Mouse (Mus musculus) MEL (cell line): Measurements from ENCODE around the gene Ndufaf2. TPM values are rescaled to one million over a fixed set of nuclear protein-coding genes. Genes with fewer than 3 reads are reported as not detected.

Experiments
- DNase-seq: peaks from one replicate; pipeline ENCODE4 v3.0.0; 2011; ENCODE audit warnings: low read depth, low spot score
- H3K27ac ChIP-seq: 2 replicates; pipeline ENCODE4 v1.5.1; 2012; ENCODE audit warnings: low read depth, mild to moderate bottlenecking, control low read depth, low read length, moderate library complexity; ENCODE audit not compliant: control insufficient read depth
- H3K27me3 ChIP-seq, 2 experiments: fragments of 150-350 bp in 1 of 2; sonication (generic) in 1 of 2; 2 replicates each; pipeline ENCODE4 v1.6.1; 2012; ENCODE audit warnings: low read length in 2 of 2, mild to moderate bottlenecking in 2 of 2, improper control_type of control experiment in 1 of 2, moderate library complexity in 1 of 2; ENCODE audit not compliant: insufficient read depth in 2 of 2, control insufficient read depth in 1 of 2
- H3K36me3 ChIP-seq, 2 experiments: 2 replicates each; pipeline ENCODE4 v1.6.1; 2012 to 2014; ENCODE audit warnings: low read length in 2 of 2, improper control_type of control experiment in 1 of 2, inconsistent platforms in 1 of 2, mild to moderate bottlenecking in 1 of 2; ENCODE audit not compliant: insufficient read depth in 2 of 2, control insufficient read depth in 1 of 2
- H3K4me1 ChIP-seq, 2 experiments: fragments of 150-350 bp in 1 of 2; sonication (generic) in 1 of 2; 2 replicates each; pipeline ENCODE4 v1.6.1; 2012; ENCODE audit warnings: low read length in 2 of 2, improper control_type of control experiment in 1 of 2, mild to moderate bottlenecking in 1 of 2; ENCODE audit not compliant: insufficient read depth in 2 of 2, control insufficient read depth in 1 of 2
- H3K4me3 ChIP-seq, 2 experiments: fragments of 150-350 bp in 1 of 2; sonication (generic) in 1 of 2; 2 replicates each; pipeline ENCODE4 v1.5.1; 2012; ENCODE audit warnings: low read depth in 2 of 2, low read length in 2 of 2, mild to moderate bottlenecking in 2 of 2, moderate library complexity in 2 of 2, control low read depth in 1 of 2, improper control_type of control experiment in 1 of 2; ENCODE audit not compliant: control insufficient read depth in 1 of 2, insufficient read depth in 1 of 2
- H3K79me2 ChIP-seq: 2 replicates; pipeline ENCODE4 v1.6.1; 2012; ENCODE audit warnings: mild to moderate bottlenecking, low read length, moderate library complexity; ENCODE audit not compliant: control insufficient read depth, poor library complexity, insufficient read depth
- H3K9ac ChIP-seq: 2 replicates; pipeline ENCODE4 v1.6.1; 2012; ENCODE audit warnings: low read depth, mild to moderate bottlenecking, control low read depth, low read length, moderate library complexity; ENCODE audit not compliant: control insufficient read depth, poor library complexity, severe bottlenecking
- H3K9me3 ChIP-seq: fragments of 150-350 bp; sonication (generic); replicated peaks from 2 replicates; pipeline ENCODE4 v1.6.1; 2012; ENCODE audit warnings: mild to moderate bottlenecking, low read length, improper control_type of control experiment, moderate library complexity; ENCODE audit not compliant: insufficient read depth
- CHD2 ChIP-seq: IDR thresholded peaks from 2 replicates; pipeline ENCODE4 v1.6.1; 2011; ENCODE audit warnings: low read length, improper control_type of control experiment
- E2F4 ChIP-seq: IDR thresholded peaks from 2 replicates; pipeline ENCODE4 v1.6.1; 2011; ENCODE audit warnings: low read depth, low read length, improper control_type of control experiment, borderline replicate concordance
- ELF1 ChIP-seq: IDR thresholded peaks from 2 replicates; pipeline ENCODE4 v1.6.1; 2014; ENCODE audit warnings: low read depth, mild to moderate bottlenecking, inconsistent platforms, low read length, improper control_type of control experiment, moderate library complexity
- EP300 ChIP-seq, 2 experiments: IDR thresholded peaks; 2 replicates each; pipeline ENCODE4 v1.6.1; 2011; ENCODE audit warnings: improper control_type of control experiment in 2 of 2, low read length in 2 of 2, low read depth in 1 of 2, mild to moderate bottlenecking in 1 of 2
- ETS1 ChIP-seq: IDR thresholded peaks from 2 replicates; pipeline ENCODE4 v1.6.1; 2012; ENCODE audit warnings: low read depth, mild to moderate bottlenecking, inconsistent platforms, low read length, improper control_type of control experiment, moderate library complexity
- GABPA ChIP-seq: IDR thresholded peaks from 2 replicates; pipeline ENCODE4 v1.6.1; 2012; ENCODE audit warnings: low read depth, mild to moderate bottlenecking, inconsistent platforms, low read length, improper control_type of control experiment, moderate library complexity
- HCFC1 ChIP-seq: IDR thresholded peaks from 2 replicates; pipeline ENCODE4 v1.6.1; 2012; ENCODE audit warnings: low read depth, mild to moderate bottlenecking, inconsistent platforms, low read length, improper control_type of control experiment, moderate library complexity
- JUND ChIP-seq: IDR thresholded peaks from 2 replicates; pipeline ENCODE4 v1.6.1; 2011; ENCODE audit warnings: low read depth, mild to moderate bottlenecking, improper control_type of control experiment, low read length
- KAT2A ChIP-seq: conservative IDR thresholded peaks from 2 replicates; pipeline ENCODE4 v1.6.1; 2012; ENCODE audit warnings: low read depth, low read length, improper control_type of control experiment, inconsistent platforms
- MAX ChIP-seq: IDR thresholded peaks from 2 replicates; pipeline ENCODE4 v1.6.1; 2011; ENCODE audit warnings: low read length, improper control_type of control experiment
- MAZ ChIP-seq: IDR thresholded peaks from 2 replicates; pipeline ENCODE4 v1.6.1; 2012; ENCODE audit warnings: low read depth, mild to moderate bottlenecking, inconsistent platforms, low read length, improper control_type of control experiment
- MEF2A ChIP-seq: IDR thresholded peaks from 2 replicates; pipeline ENCODE4 v1.6.1; 2014; ENCODE audit warnings: low read depth, mild to moderate bottlenecking, inconsistent platforms, low read length, improper control_type of control experiment; ENCODE audit not compliant: poor library complexity, insufficient replicate concordance, severe bottlenecking; ENCODE audit errors: extremely low read depth
- MXI1 ChIP-seq: IDR thresholded peaks from 2 replicates; pipeline ENCODE4 v1.6.1; 2011; ENCODE audit warnings: mild to moderate bottlenecking, low read depth, low read length, improper control_type of control experiment
- MYB ChIP-seq: IDR thresholded peaks from 2 replicates; pipeline ENCODE4 v1.6.1; 2011; ENCODE audit warnings: mild to moderate bottlenecking, low read depth, low read length, improper control_type of control experiment
- MYC ChIP-seq: IDR thresholded peaks from 2 replicates; pipeline ENCODE4 v1.6.1; 2011; ENCODE audit warnings: low read depth, mild to moderate bottlenecking, low read length, improper control_type of control experiment, moderate library complexity
- POLR2A ChIP-seq, 2 experiments: IDR thresholded peaks; 2 replicates each; pipeline ENCODE4 v1.6.1; 2011 to 2012; ENCODE audit warnings: low read length in 2 of 2, mild to moderate bottlenecking in 2 of 2, control low read depth in 1 of 2, improper control_type of control experiment in 1 of 2, low read depth in 1 of 2, moderate library complexity in 1 of 2; ENCODE audit not compliant: control insufficient read depth in 1 of 2, insufficient read depth in 1 of 2, poor library complexity in 1 of 2
- POLR2AphosphoS2 ChIP-seq: IDR thresholded peaks from 2 replicates; pipeline ENCODE4 v1.6.1; 2011; ENCODE audit warnings: low read length, improper control_type of control experiment
- POLR2AphosphoS5 ChIP-seq: IDR thresholded peaks from 2 replicates; pipeline ENCODE4 v1.6.1; 2012; ENCODE audit warnings: low read depth, borderline replicate concordance, mild to moderate bottlenecking, inconsistent platforms, low read length, moderate library complexity, mixed read lengths
- RAD21 ChIP-seq: IDR thresholded peaks from 2 replicates; pipeline ENCODE4 v1.6.1; 2011; ENCODE audit warnings: mild to moderate bottlenecking, low read depth, low read length, improper control_type of control experiment
- RCOR1 ChIP-seq: IDR thresholded peaks from 2 replicates; pipeline ENCODE4 v1.6.1; 2012; ENCODE audit warnings: low read depth, mild to moderate bottlenecking, inconsistent platforms, low read length, improper control_type of control experiment
- SIN3A ChIP-seq: IDR thresholded peaks from 2 replicates; pipeline ENCODE4 v1.6.1; 2012; ENCODE audit warnings: low read length, improper control_type of control experiment, inconsistent platforms
- SMC3 ChIP-seq: IDR thresholded peaks from 2 replicates; pipeline ENCODE4 v1.6.1; 2011; ENCODE audit warnings: low read depth, low read length, improper control_type of control experiment
- TAL1 ChIP-seq: IDR thresholded peaks from 2 replicates; pipeline ENCODE4 v1.6.1; 2012; ENCODE audit warnings: mild to moderate bottlenecking, inconsistent platforms, low read length, moderate library complexity, mixed read lengths
- TBP ChIP-seq: IDR thresholded peaks from 2 replicates; pipeline ENCODE4 v1.8.0; 2011; ENCODE audit warnings: low read depth, low read length, improper control_type of control experiment
- TCF12 ChIP-seq: IDR thresholded peaks from 2 replicates; pipeline ENCODE4 v1.6.1; 2014; ENCODE audit warnings: low read depth, mild to moderate bottlenecking, inconsistent platforms, low read length, improper control_type of control experiment, moderate library complexity
- UBTF ChIP-seq: IDR thresholded peaks from 2 replicates; pipeline ENCODE4 v1.6.1; 2012; ENCODE audit warnings: low read depth, mild to moderate bottlenecking, inconsistent platforms, low read length, improper control_type of control experiment, moderate library complexity, borderline replicate concordance; ENCODE audit not compliant: insufficient read depth
- USF1 ChIP-seq: IDR thresholded peaks from 2 replicates; pipeline ENCODE4 v1.6.1; 2014; ENCODE audit warnings: low read depth, mild to moderate bottlenecking, inconsistent platforms, low read length, improper control_type of control experiment, moderate library complexity
- USF2 ChIP-seq, 2 experiments: IDR thresholded peaks; 2 replicates each; pipeline ENCODE4 v1.6.1; 2011 to 2012; ENCODE audit warnings: improper control_type of control experiment in 2 of 2, low read length in 2 of 2, borderline replicate concordance in 1 of 2, inconsistent platforms in 1 of 2, low read depth in 1 of 2, mild to moderate bottlenecking in 1 of 2; ENCODE audit not compliant: insufficient read depth in 1 of 2
- ZKSCAN1 ChIP-seq: IDR thresholded peaks from 2 replicates; pipeline ENCODE4 v1.6.1; 2012; ENCODE audit warnings: low read depth, mild to moderate bottlenecking, inconsistent platforms, low read length, improper control_type of control experiment, moderate library complexity
- ZNF384 ChIP-seq: IDR thresholded peaks from 2 replicates; pipeline ENCODE4 v1.6.1; 2012; ENCODE audit warnings: low read depth, mild to moderate bottlenecking, inconsistent platforms, low read length, improper control_type of control experiment
- polyA plus RNA-seq, 2 experiments: library from polyadenylated mRNA; stranded (reverse) in 1 of 2; unstranded in 1 of 2; fragments of >175 nt in 1 of 2; fragments of >200 nt in 1 of 2; gene quantifications; 2 replicates each; pipeline versions ENCODE4 v1.2.1 to v1.2.4; 2012; ENCODE audit warnings: low replicate concordance in 2 of 2, low read depth in 1 of 2; ENCODE audit not compliant: insufficient read length in 2 of 2, insufficient read depth in 1 of 2, missing spikeins in 1 of 2
- total RNA-seq: library from RNA; depleted of rRNA; stranded (reverse); fragments of 300-350 nt; gene quantifications from 2 replicates; pipeline ENCODE4 v1.2.3, GENCODE M21; 2012

The Ndufaf2 gene
- total and polyA plus RNA-seq, 3 experiments: 50.9 to 76.0 TPM; not detected in 1

DNA sequence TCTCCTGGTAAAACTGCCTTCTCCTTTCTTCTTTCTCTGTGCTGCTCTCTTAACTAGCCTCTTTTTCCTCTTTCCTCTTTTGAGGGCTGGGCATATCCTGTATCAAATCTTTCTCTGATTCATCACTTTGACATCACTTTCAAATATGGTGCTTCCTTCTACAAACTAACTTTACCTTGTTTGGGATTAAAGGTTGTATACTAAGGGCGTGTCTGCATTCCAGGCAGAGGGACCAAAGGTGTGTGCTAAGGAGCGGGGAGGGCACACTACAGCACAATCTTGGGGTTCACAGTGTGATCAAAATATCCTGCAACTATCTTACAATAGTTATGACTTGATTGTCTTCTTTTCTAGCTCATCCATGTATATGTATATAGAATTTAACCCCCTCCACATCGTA, 112.4 kb downstream of the Ndufaf2 start:
- no peak for TF ChIP-seq E2F4
- TF ChIP-seq KAT2A: no peak
- TF ChIP-seq HCFC1: no peak
- TF ChIP-seq SIN3A: no peak
- TF ChIP-seq TBP: no peak
- TF ChIP-seq POLR2AphosphoS2: no peak
- TF ChIP-seq TAL1: no peak
- TF ChIP-seq ETS1: no peak
- TF ChIP-seq MYC: no peak
- no peak for TF ChIP-seq SMC3
- no peak for TF ChIP-seq RCOR1
- no peak for TF ChIP-seq POLR2A (IDR thresholded peaks at IDR 0.05; ENCODE audit: control insufficient read depth in 1 of 2, insufficient read depth in 1 of 2, low read depth in 1 of 2, low read length in 2 of 2, poor library complexity in 1 of 2)
- no peak for TF ChIP-seq MYB
- no peak for TF ChIP-seq USF2 (IDR thresholded peaks at IDR 0.05; ENCODE audit: borderline replicate concordance in 1 of 2, insufficient read depth in 1 of 2, low read depth in 1 of 2, low read length in 2 of 2)
- no peak for TF ChIP-seq USF1
- no peak for TF ChIP-seq UBTF
- peaks cover 14 to 32% of the 10 kb centered on the region in 2 experiments for H3K4me1 ChIP-seq
- no peaks in the 10 kb centered on the region for H3K9me3 ChIP-seq
- H3K9ac ChIP-seq: no peak overlapping the region
- no peak for DNase-seq
- no peaks in the 10 kb centered on the region for H3K27me3 ChIP-seq
- peak overlapping the region; percentile 32 to 97 for H3K4me3 ChIP-seq
- peaks cover 24% of the 10 kb centered on the region for H3K79me2 ChIP-seq
- H3K27ac ChIP-seq: peak overlapping the region; percentile 35
- H3K36me3 ChIP-seq: peaks cover 5 to 47% of the 10 kb centered on the region in 2 experiments; a peak in 3 of 4 replicates

DNA sequence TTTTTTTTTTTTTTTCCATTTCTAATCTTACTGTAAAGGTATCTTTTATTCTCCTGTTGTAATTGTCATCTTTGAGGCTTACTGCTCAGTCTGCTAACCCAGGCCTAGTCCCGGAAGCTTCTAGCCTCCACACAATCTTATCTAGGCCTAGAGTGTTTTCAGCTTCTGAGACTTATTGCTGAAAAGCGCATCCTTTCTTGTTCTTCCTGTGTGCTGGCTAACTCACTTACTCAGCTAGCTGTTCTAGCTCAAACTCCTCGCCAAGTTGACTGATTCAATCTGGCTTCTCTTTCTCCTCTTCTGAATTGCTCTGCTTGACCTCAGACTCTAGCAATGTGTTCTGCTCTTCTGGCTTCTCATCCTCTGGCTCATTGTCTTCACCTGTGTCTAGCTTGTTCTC, 112.8 kb downstream of the Ndufaf2 start:
- no peaks in the 10 kb centered on the region for H3K27me3 ChIP-seq
- TF ChIP-seq EP300 (IDR thresholded peaks at IDR 0.05; ENCODE audit: low read depth in 1 of 2, low read length in 2 of 2): peak; percentile 5 to 47; a peak in 2 of 4 replicates
- TF ChIP-seq POLR2AphosphoS5: no peak
- TF ChIP-seq RAD21: no peak
- TF ChIP-seq TBP: 0 out of 2 replicates have a peak, but pooled peaks have one; percentile 24
- TF ChIP-seq TCF12: no peak
- no peak; the same call in 1 of the 2 replicates for TF ChIP-seq MYC
- no peak for TF ChIP-seq POLR2A (IDR thresholded peaks at IDR 0.05; ENCODE audit: control insufficient read depth in 1 of 2, insufficient read depth in 1 of 2, low read depth in 1 of 2, low read length in 2 of 2, poor library complexity in 1 of 2)
- no peak for TF ChIP-seq USF1
- TF ChIP-seq MXI1: peak; percentile 33; the same call in 1 of the 2 replicates
- TF ChIP-seq CHD2: no peak
- 0 out of 2 replicates have a peak, but pooled peaks have one; percentile 7 for TF ChIP-seq SMC3
- TF ChIP-seq ZNF384: peak; percentile 17; the same call in 1 of the 2 replicates
- no peak for TF ChIP-seq MEF2A
- TF ChIP-seq SIN3A: 0 out of 2 replicates have a peak, but pooled peaks have one; percentile 37
- TF ChIP-seq HCFC1: 0 out of 2 replicates have a peak, but pooled peaks have one; percentile 48
- no peak for TF ChIP-seq JUND
- TF ChIP-seq ZKSCAN1: no peak
- 0 out of 2 replicates have a peak, but pooled peaks have one; percentile 17 for TF ChIP-seq MAX
- TF ChIP-seq MAZ: no peak
- peak; percentile 74 for TF ChIP-seq ELF1
- no peak for TF ChIP-seq GABPA

More for the DNA sequence above, 112.8 kb downstream of the Ndufaf2 start:
- peak; percentile 76 for DNase-seq
- Histone ChIP-seq H3K4me1 (peaks cover 17 to 36% of the 10 kb centered on the region in 2 experiments), H3K36me3 (peaks cover 5 to 51% of the 10 kb centered on the region in 2 experiments; a peak in 3 of 4 replicates), H3K27ac (peak overlapping the region; percentile 35), H3K79me2 (peaks cover 24% of the 10 kb centered on the region), H3K9me3 (no peaks in the 10 kb centered on the region), H3K9ac (no peak overlapping the region; the same call in 1 of the 2 replicates), H3K4me3 (peak overlapping the region; percentile 32 to 97)
